Mouse (Mus musculus): Measurements from ENCODE around the gene Slc25a25. TPM values are rescaled to one million over a fixed set of nuclear protein-coding genes. Genes with fewer than 3 reads are reported as not detected.
A peak's percentile ranks its signal among the peaks of the same experiment; 100 is the strongest.

Slc25a25 gene
- polyA plus RNA-seq, 1 experiment from 2014 or later, result 40.0 TPM

DNA sequence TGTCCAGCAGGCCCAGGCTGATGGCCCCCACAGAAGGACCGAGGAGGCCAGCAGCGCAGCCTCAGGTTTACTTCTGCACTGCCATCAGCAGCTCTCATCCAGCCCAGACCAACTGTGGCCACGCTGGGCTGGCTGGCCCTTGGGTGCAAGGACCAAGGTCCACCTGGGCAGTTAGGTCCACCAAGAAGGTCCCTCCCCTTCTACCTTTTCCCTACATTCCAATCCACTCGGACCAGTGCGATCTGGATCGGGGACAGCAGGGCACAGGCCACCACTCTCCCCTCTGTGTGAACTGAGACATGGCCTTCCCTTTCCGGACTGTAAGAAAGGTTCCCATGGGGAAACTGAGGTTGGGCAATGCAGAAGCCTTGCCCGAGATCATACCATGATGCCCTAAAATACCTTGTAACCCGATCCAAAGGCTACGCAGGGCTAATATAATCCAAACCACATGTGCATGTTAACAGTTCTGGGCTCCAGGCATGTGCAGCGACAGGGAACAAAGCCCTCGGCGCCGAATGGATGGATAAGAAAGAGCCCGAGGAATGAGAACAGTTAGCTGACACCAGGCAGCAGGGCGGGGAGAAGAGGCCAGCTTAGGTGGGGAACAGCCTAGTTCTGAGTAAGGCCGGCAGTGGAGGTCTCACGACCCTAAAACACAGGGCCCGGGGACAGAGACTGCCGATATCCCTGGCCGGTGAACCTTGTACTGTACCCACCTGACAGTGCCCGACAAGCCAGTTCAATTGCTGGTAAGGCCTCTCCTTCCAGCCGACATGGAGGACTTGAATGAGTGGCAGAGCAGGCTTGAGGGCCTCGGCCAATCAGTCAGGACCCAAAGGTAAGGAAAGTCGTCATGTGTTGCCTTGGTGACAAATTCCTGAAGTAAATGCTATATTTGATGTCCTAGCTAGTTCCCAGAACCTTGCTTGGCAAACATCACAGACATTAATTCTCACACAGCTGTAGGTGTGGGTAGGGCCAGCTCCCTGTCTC lies 42.5 kb downstream of the Slc25a25 start:
- H3K9ac ChIP-seq (replicated peaks), result no peak overlapping the region; the same call in 1 of the 2 replicates
- no peaks in the 10 kb centered on the region for H3K36me3 ChIP-seq
- no peak overlapping the region for H3K4me3 ChIP-seq
- no peak overlapping the region for H3K4me2 ChIP-seq (replicated peaks)
- H3K27ac ChIP-seq (replicated peaks), result no peak overlapping the region
- H3K27me3 ChIP-seq, result no peaks in the 10 kb centered on the region
- H3K9me3 ChIP-seq, result no peaks in the 10 kb centered on the region
- H3K4me1 ChIP-seq, result no peaks in the 10 kb centered on the region
- ATAC-seq (ENCODE audit: low FRiP score, low read depth), result no peak
- 69% methylated on average over 25 of the region's 25 CpGs for WGBS

DNA sequence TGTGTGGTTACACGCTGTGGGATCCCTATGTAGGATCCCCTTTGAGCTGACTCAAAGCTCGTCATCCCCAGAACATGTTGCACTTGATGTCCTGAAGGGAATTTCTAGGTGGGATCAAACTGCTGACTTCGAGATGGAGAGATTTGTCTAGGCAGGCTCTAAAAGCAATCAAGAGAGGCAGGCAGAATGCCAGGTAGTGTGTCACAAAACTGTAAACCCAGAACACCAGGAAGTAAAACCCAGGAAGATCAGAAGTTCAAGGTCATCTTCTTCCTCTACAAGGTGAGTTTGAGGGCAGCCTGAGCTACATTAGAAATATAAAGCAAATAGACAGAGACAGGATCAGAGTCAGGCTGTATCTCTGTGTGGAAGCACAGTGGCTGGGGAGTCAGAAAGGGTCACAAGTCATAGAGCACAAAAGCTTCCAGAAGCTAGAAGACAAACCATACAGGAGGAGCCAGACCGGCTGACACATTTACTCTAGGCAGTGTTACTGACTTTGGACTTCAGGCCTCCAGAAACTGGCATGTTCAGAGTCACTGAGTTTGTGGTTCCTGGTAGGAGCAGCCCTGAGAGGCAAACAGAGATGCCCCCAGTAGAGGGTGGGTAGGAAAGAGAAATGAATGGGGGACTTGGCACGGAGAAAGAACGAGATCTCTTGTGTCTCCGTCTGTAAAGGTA lies 44.0 kb downstream of the Slc25a25 start:
- Histone ChIP-seq H3K4me2 (replicated peaks) (no peak overlapping the region), H3K27me3 (no peaks in the 10 kb centered on the region), H3K9me3 (no peaks in the 10 kb centered on the region), H3K36me3 (0 out of 2 replicates have a peak, but pooled peaks cover 9% of the 10 kb centered on the region), H3K4me3 (no peak overlapping the region), H3K4me1 (no peaks in the 10 kb centered on the region), H3K27ac (replicated peaks) (no peak overlapping the region), H3K9ac (replicated peaks) (no peak overlapping the region)
- no peak for ATAC-seq (ENCODE audit: low FRiP score, low read depth)
- 83% methylated on average over 7 of the region's 7 CpGs for WGBS

DNA sequence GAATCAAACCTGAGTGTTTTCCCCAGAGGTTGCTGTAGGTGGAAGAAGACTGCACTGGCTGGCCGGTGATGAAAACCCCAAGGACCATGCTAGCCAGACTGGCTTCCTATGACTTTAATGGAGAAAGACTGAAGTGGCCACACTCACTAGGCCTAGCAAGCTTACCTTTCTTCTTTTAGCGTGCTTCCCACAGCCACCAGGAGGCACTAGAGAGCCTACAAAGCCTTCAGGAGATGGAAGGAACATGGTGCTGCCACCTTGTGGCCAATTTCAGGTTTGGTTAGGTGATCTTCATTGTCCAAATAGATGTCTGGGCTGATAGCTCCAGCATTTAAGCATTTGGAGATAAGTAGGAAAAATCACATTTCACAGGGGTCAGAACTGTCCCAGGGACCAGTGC lies 46.6 kb downstream of the Slc25a25 start:
- H3K27ac ChIP-seq (replicated peaks), result no peak overlapping the region
- H3K36me3 ChIP-seq, result peaks cover 30% of the 10 kb centered on the region
- no peak overlapping the region for H3K9ac ChIP-seq (replicated peaks)
- no peaks in the 10 kb centered on the region for H3K4me1 ChIP-seq
- 19% methylated on average over 2 of the region's 2 CpGs for WGBS
- ATAC-seq (ENCODE audit: low FRiP score, low read depth), result no peak
- no peak overlapping the region for H3K4me3 ChIP-seq
- H3K4me2 ChIP-seq (replicated peaks), result no peak overlapping the region
- H3K9me3 ChIP-seq, result no peaks in the 10 kb centered on the region
- H3K27me3 ChIP-seq, result no peaks in the 10 kb centered on the region

DNA sequence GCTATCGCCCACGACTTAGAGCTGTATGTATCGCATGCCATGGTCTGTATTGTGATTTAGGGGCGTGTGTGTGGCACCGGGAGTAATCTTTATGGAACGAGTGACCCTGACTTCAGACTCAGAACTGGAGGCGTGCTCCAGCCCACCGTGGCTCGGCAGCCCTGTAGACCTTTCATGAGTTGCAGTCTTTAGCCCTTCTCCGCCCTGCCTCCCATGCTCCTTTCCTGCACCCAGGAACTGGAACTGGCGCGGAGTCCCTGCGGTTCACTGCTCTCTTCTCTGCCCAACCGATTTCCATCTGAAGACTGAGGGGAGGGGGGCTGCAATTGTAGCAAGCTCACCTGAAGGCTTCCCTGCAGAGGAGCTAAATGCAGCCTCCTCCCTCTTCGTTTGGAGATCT lies 54.5 kb downstream of the Slc25a25 start:
- Histone ChIP-seq H3K9me3 (no peaks in the 10 kb centered on the region), H3K36me3 (peaks cover 16% of the 10 kb centered on the region), H3K27ac (replicated peaks) (0 out of 2 replicates have a peak overlapping the region, but pooled peaks have one; percentile 87), H3K27me3 (no peaks in the 10 kb centered on the region), H3K4me3 (peak overlapping the region; percentile 76), H3K4me1 (peaks cover 16% of the 10 kb centered on the region), H3K4me2 (replicated peaks) (peak overlapping the region; percentile 90), H3K9ac (replicated peaks) (peak overlapping the region; percentile 88)
- no peak for ATAC-seq (ENCODE audit: low FRiP score, low read depth)
- 0% methylated on average over 15 of the region's 15 CpGs for WGBS

DNA sequence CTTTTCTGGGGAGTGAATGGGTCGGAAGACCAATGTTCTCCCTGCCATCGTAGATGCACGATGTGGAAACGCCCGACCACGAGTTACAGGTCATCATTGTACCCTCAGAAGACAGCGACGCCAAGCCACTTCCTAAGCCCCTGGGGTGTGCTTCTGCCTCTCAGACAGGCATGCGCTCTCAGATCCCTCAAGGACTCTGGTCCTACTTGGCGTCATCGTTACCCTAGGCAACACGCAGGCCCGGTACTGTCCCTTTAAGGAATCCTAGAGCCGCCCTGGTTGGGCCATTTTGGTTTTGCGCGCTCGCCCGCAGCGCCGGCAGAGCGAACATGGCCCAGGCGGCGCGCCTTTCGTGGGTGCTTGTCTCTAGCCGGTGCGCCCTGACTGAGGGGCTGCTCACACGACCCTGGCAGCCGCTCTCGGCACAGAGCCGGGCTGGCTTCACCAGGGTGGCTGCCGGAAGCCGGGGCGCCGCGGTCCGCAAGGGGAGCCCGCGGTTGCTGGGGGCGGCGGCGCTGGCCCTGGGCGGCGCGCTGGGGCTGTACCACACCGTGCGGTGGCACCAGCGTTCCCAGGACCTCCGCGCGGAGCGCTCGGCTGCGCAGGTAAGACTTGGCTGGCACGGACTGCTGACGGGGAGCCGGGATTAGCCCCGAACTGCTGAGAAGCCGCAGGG lies 55.2 kb downstream of the Slc25a25 start:
- ATAC-seq (ENCODE audit: low FRiP score, low read depth), result peak; percentile 94
- H3K4me3 ChIP-seq, result peak overlapping the region; percentile 76
- H3K27me3 ChIP-seq, result no peaks in the 10 kb centered on the region
- peak overlapping the region; percentile 88 for H3K9ac ChIP-seq (replicated peaks)
- peaks cover 16% of the 10 kb centered on the region for H3K4me1 ChIP-seq
- no peaks in the 10 kb centered on the region for H3K9me3 ChIP-seq
- peaks cover 11% of the 10 kb centered on the region for H3K36me3 ChIP-seq
- under 1% methylated on average over 56 of the region's 59 CpGs for WGBS
- H3K27ac ChIP-seq (replicated peaks), result peak overlapping the region; percentile 87
- H3K4me2 ChIP-seq (replicated peaks), result peak overlapping the region; percentile 90

DNA sequence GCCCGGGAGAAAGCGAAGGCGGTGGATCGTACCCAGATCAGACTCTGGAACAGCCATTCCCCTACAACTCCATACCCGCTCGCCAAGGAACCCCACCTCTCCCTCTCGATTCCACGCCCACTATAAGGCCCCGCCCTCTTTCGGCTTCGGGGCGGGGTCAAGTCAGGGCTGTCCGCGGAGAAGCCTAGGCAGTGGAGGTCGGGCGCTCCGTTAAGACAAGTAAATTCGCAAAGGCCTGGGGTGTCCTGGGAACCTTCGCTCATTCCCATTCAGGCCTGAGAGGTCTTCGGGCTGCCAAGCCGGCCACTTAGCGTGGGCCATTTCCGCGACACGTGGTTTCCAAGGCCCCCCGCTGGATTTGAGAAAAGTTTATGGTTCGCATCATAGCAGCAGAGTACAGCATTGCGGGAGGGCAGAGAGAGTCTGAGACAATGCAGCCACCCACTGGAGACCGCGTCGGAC lies 55.7 kb downstream of the Slc25a25 start, which contains the start of gene Ptges2:
Gene Ptges2, plus strand, starts transcription at position 413 of the 462 bp plus-strand sequence.
- Histone ChIP-seq H3K4me2 (replicated peaks) (peak within 1 kb of the TSS; percentile 90), H3K27me3 (no peaks in the 10 kb centered on the region), H3K9me3 (no peaks in the 10 kb centered on the region), H3K36me3 (peaks cover 5% of the 10 kb centered on the region; the same call in 1 of the 2 replicates), H3K4me1 (peaks cover 16% of the 10 kb centered on the region), H3K4me3 (peak within 1 kb of the TSS; percentile 76), H3K9ac (replicated peaks) (peak within 1 kb of the TSS; percentile 88), H3K27ac (replicated peaks) (peak within 1 kb of the TSS; percentile 87)
- peak; percentile 88 for ATAC-seq (ENCODE audit: low FRiP score, low read depth)
- under 1% methylated on average over 31 of the region's 31 CpGs for WGBS

DNA sequence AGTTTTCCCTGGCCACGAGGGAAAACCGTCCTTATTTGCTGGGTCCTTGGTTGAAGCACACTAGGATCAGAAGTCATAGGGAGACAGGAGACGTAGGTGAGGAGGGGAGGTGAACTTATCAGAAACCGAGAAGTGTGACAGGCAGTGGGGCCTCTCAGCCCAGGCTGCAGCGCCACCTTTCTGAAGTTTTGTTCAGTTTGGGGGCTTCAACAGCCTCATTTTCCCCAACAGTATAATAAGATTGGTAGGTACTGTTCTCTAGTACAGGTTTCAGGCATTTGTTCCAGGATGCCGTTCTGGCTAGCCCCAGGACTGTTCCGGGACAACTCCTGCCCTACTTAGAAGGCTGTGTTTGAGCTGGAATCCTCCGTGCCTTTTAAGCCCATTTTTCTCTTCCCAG lies 56.3 kb downstream of the Slc25a25 start:
- Histone ChIP-seq H3K36me3 (no peaks in the 10 kb centered on the region), H3K27me3 (no peaks in the 10 kb centered on the region), H3K4me3 (peak overlapping the region; percentile 76), H3K9ac (replicated peaks) (peak overlapping the region; percentile 88), H3K9me3 (no peaks in the 10 kb centered on the region), H3K4me1 (peaks cover 16% of the 10 kb centered on the region), H3K27ac (replicated peaks) (peak overlapping the region; percentile 87), H3K4me2 (replicated peaks) (peak overlapping the region; percentile 90)
- 4% methylated on average over 8 of the region's 8 CpGs for WGBS
- no peak for ATAC-seq (ENCODE audit: low FRiP score, low read depth)

DNA sequence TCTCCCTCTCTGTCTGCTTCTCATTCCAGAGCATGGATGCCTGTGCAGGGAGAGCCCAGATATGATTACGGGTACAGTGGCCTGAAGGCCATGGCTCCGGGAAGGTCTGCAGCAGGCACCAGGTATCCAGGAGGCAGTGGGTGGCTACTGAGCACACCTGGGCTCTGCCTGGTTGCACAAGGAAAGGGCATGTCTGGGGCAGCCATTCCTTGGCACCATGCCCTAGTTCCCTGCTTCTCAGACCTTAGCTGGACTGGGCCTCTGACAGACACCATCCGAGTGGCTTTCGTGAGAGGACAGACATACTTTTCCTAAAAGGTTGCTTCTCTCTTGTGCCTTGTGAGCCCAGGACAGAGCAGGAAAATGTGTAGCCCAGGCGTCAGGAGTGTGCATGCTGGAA lies 59.2 kb downstream of the Slc25a25 start:
- H3K27me3 ChIP-seq, result peaks cover 10% of the 10 kb centered on the region
- no peak overlapping the region for H3K4me2 ChIP-seq (replicated peaks)
- no peak overlapping the region for H3K27ac ChIP-seq (replicated peaks)
- 83% methylated on average over 5 of the region's 5 CpGs for WGBS
- H3K36me3 ChIP-seq, result no peaks in the 10 kb centered on the region
- H3K4me3 ChIP-seq, result no peak overlapping the region
- ATAC-seq (ENCODE audit: low FRiP score, low read depth), result no peak
- peaks cover 10% of the 10 kb centered on the region for H3K4me1 ChIP-seq
- no peaks in the 10 kb centered on the region for H3K9me3 ChIP-seq
- H3K9ac ChIP-seq (replicated peaks), result no peak overlapping the region

DNA sequence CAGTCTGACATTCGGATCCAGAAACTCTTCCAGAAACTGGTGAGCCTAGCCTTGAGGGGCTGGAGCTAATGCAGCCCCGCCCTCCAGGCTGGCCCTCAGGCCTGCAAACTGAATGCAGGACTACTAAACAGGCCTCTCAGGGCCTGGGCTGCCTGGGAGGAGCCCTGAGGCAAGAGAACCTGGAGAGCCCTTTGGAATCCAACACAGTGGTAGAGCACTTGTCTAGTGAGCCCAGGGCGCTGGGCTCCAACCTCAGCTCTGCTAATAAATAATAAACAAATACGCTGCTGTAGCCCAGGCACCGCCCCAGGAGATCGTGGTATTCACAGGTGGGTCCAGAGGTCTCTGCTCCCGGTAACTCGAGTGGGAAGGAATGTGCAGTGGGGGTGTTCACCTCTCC lies 60.4 kb downstream of the Slc25a25 start:
- Histone ChIP-seq H3K4me2 (replicated peaks) (no peak overlapping the region), H3K27me3 (peaks cover 17% of the 10 kb centered on the region), H3K9me3 (no peaks in the 10 kb centered on the region), H3K4me3 (no peak overlapping the region), H3K27ac (replicated peaks) (no peak overlapping the region), H3K9ac (replicated peaks) (no peak overlapping the region), H3K36me3 (no peaks in the 10 kb centered on the region), H3K4me1 (peaks cover 5% of the 10 kb centered on the region)
- 84% methylated on average over 8 of the region's 8 CpGs for WGBS
- ATAC-seq (ENCODE audit: low FRiP score, low read depth), result no peak

DNA sequence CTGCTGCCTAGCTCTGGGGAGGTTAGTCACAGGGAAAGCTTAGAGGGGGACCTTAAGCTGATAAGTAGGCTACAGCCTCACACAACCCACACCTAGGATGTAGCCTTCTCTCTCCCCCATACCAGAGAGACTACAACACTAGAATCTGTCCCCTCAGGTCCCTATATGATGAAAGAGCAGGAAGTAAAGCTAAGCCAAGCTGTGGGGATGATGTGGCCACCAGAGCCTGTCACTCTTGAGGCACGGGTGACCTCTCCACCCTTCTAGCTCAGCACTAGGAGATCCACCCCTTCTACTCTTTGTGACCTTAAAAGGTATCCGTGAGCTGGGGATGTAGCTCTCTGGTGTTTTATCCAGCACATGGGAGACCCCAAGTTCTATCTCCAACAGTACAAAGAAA lies 62.1 kb downstream of the Slc25a25 start:
- Histone ChIP-seq H3K4me3 (no peak overlapping the region), H3K9ac (replicated peaks) (no peak overlapping the region), H3K9me3 (no peaks in the 10 kb centered on the region), H3K36me3 (no peaks in the 10 kb centered on the region), H3K4me1 (no peaks in the 10 kb centered on the region), H3K27me3 (peaks cover 30% of the 10 kb centered on the region), H3K27ac (replicated peaks) (no peak overlapping the region), H3K4me2 (replicated peaks) (no peak overlapping the region)
- 83% methylated on average over 2 of the region's 2 CpGs for WGBS
- ATAC-seq (ENCODE audit: low FRiP score, low read depth), result no peak

DNA sequence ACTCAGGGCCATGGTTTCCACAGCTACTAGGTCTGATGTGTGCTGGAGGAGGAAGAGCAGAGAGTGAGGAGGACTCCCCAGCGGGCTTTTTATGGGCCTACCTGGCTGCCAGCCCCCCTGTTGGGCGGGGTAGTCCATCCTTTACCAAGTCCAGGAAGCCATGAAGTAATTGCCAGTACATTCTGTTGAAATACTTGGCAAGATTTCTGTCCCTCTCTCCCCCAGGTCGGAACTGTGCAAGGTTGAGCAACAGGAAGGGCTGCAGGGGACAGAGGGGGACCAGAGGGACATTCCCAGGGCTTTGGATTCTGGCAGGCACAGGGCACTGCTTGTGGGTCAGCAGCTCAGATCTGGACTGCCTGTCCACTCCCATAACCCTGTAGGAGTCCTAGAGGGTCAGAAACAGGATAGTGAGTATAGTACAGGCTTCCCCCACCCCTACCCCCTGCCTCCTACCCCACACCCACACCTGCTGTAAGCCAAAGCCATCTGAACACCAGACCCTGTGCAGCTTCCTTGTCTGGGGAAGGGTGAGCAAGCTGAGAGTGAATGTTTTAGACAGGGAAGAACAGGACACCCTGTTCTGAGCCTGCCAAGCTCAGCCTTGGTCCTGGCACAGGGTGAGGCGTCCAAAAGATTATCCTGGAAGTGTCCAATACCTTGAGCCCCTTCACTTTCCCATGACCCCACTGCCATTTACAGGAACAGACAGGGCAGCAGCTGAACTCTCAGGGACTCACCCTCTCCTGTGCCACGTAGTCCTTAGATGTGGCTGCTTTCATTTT lies 63.3 kb downstream of the Slc25a25 start, which contains the start of gene Lcn2:
Gene Lcn2, minus strand, starts transcription at position 547 of the 785 bp plus-strand sequence.
- ATAC-seq (ENCODE audit: low FRiP score, low read depth), result no peak
- Histone ChIP-seq H3K27me3 (peaks cover 41% of the 10 kb centered on the region), H3K4me1 (no peaks in the 10 kb centered on the region), H3K4me2 (replicated peaks) (no peak within 1 kb of the TSS), H3K36me3 (no peaks in the 10 kb centered on the region), H3K9me3 (no peaks in the 10 kb centered on the region), H3K4me3 (no peak within 1 kb of the TSS), H3K9ac (replicated peaks) (no peak within 1 kb of the TSS; the same call in 1 of the 2 replicates), H3K27ac (replicated peaks) (no peak within 1 kb of the TSS)
- WGBS, result 63% methylated on average over 5 of the region's 5 CpGs

Measured in midbrain, embryonic 12.5 days (tissue).